Mouse (Mus musculus) gonadal fat pad, adult 2 months (tissue): ENCODE measurements around the gene Mpzl3. TPM values are rescaled to one million over a fixed set of nuclear protein-coding genes. Genes with fewer than 3 reads are reported as not detected.

Source experiments
- DNase-seq: peaks from one replicate; pipeline ENCODE4 v3.0.0-alpha.2; 2012; ENCODE audit warnings: low read depth
- polyA plus RNA-seq: library from polyadenylated mRNA; depleted of rRNA; stranded (reverse); fragments of >200 nt; gene quantifications from 2 replicates; pipeline ENCODE4 v1.2.3, GENCODE M21; 2012; rRNA removed

Mpzl3 gene
- polyA plus RNA-seq, 1 experiment = 5.8 TPM

DNA sequence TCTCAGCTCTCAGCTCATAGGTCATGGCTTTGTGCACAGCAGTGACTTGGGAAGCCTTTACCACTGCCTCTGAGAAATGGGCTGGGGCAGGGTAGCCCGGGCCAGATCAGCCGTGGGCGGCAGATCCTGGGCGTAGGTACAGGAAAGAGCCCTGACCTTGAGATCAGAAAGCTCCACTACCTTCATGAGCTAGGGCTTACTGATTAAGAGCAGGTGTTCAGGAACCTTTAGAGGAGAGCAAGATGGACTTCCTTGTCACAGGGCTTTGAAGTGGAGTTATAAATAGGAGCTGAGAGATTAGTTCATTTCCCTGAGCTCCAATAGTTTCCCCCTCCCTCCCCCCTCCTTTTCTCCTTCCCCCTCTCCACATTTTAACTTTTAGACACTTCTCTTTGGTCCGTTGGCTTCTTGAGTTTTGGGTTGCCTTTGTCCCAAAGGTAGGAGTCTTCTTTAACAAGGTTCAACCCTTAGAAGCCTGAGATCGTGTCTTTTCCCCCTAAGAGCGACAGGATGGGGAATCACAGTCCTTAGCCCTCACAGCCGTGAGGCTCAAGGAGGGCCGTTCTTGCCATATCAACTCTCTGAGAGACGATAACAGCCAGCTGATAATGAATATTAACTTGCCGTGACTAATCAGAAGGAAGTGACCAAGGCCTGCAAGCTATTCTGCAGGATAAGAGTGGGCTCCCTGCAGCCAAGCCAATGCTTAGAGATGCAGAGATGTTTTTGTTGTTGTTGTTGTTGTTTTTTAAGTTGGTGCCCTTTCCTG, 48.4 kb downstream of the Mpzl3 start:
- DNase-seq = no peak

- no peak for DNase-seq
These were observed 50.8 kb downstream of the Mpzl3 start for GRCm38 (mm10) chr9:45105596-45106374.

- DNase-seq = no peak
These were observed 60.7 kb downstream of the Mpzl3 start for GRCm38 (mm10) chr9:45115706-45116105.

- DNase-seq = no peak
These were observed 61.8 kb downstream of the Mpzl3 start for GRCm38 (mm10) chr9:45116819-45117218.

DNA sequence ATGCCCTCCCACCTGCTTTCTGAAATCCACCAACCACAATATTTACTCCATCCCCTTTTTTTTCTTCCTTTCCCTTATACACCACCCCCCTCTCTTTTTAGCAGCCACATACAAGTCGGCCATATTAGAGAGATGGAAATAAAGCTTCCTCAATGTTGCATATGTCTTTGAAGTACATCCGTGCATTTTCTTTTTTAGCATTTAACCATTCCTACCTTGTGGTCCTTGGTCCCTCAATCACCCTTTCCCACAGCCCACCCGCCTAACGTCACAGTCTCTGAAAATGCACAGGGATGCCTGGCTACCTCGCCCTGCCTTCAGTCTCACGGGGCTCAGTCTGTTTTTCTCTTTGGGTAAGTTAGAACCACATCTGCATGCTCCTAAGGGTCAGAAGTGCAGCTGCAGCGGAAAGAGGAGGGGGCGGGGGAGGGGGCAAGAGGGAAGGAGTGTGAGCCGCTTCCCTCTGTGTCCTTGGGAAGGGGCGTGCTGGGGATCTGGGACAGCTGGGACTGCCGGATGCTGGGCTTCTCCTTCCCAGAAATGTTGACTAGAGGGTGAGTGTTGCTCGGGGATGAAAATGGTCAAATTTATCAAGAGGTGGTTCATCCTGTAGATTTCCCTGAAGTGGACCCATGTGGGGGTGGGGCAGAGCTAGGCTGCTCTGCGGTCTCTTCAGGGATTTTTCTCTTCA, 62.9 kb downstream of the Mpzl3 start, which contains the start of gene Scn2b:
Gene Scn2b, plus strand, starts transcription at position 42 of the 691 bp plus-strand sequence.
- no peak for DNase-seq

GRCm38 (mm10) chr9:45118552-45118951, 63.6 kb downstream of the Mpzl3 start:
- no peak for DNase-seq

GRCm38 (mm10) chr9:45119316-45119953, 64.4 kb downstream of the Mpzl3 start:
- no peak for DNase-seq

GRCm38 (mm10) chr9:45119954-45120530, 65.1 kb downstream of the Mpzl3 start:
- DNase-seq = no peak

DNA sequence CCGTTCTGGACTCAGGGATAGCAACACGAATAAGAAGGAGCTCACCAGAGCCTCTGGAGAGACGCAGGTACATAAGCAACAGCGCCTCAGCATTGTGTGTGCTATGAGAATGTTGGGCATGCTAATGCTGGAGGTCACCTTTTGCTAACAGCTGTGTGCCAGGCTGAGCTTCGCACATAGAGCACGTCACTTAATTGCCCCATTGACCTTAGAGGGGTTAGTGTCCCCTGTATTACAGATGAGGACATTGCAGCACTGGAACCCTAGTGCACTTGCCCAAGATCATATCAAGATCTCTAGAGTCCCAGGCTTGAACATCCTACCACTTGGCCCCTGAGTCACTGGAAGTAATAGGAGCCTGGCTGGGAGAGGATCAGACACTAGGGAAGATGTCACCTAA, 65.6 kb downstream of the Mpzl3 start:
- DNase-seq = no peak

GRCm38 (mm10) chr9:45121001-45121400, 66.0 kb downstream of the Mpzl3 start:
- no peak for DNase-seq

GRCm38 (mm10) chr9:45121769-45122168, 66.8 kb downstream of the Mpzl3 start:
- no peak for DNase-seq

- DNase-seq = no peak
These were observed 67.3 kb downstream of the Mpzl3 start for GRCm38 (mm10) chr9:45122209-45122761.

DNA sequence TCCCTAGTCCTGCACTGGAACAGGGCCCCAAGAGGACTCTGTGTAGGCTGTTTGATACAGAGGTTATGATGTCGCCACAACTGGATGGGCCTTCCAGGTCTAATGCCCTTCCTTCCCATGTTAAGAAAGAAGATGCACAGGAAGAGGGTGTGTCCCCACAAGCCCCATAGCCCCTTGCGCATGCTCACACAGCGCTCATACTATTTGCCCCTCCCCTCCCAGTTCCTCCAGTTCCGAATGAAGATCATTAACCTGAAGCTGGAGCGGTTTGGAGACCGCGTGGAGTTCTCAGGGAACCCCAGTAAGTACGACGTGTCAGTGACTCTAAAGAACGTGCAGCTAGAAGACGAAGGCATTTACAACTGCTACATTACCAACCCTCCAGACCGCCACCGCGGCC, 70.2 kb downstream of the Mpzl3 start:
- DNase-seq = no peak

DNA sequence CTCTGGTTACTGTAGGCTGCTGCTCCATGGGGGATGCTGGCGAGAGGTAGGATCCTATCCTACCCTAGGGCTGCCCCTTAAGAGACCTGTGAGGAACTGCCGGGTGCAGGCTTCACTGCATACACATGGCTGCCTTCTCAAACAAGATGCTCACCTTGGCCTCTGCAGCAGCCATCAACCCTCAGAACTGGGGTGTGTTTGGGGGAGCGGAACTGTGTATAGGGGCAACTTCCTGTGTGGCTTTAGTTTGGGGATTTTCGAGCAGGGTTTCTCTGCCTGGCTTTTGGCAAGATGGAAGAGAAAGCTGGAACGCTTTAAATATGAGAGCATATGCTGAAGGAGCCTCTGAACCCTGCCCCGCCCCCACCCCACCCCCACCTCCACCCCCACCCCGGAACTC, 72.0 kb downstream of the Mpzl3 start:
- no peak for DNase-seq

Other genes with a start within 250 kb of the Mpzl3 start
- 12.9 and 19.1 TPM in 2 replicates for gene Kmt2a, start 173.9 kb upstream of the Mpzl3 start, polyA plus RNA-seq
- gene Atp5l, start 134.4 kb upstream of the Mpzl3 start, polyA plus RNA-seq = 338 and 450 TPM in 2 replicates
- gene Ube4a, start 89.6 kb upstream of the Mpzl3 start, polyA plus RNA-seq = 17.0 and 21.1 TPM in 2 replicates
- gene Cd3g, start 74.8 kb upstream of the Mpzl3 start, polyA plus RNA-seq = 0.28 and 0.31 TPM in 2 replicates
- 0.22 and 0.36 TPM in 2 replicates for gene Cd3d, start 73.4 kb upstream of the Mpzl3 start, polyA plus RNA-seq
- gene Cd3e, start 45.6 kb upstream of the Mpzl3 start, polyA plus RNA-seq = 0.58 and 0.75 TPM in 2 replicates
- 28.8 and 30.3 TPM in 2 replicates for gene Mpzl2, start 15.4 kb upstream of the Mpzl3 start, polyA plus RNA-seq
- 5.9 and 7.4 TPM in 2 replicates for gene Jaml, start 24.0 kb downstream of the Mpzl3 start, polyA plus RNA-seq
- gene Scn2b, start 62.6 kb downstream of the Mpzl3 start, polyA plus RNA-seq = 3.4 and 5.9 TPM in 2 replicates
- 0.32 and 0.61 TPM in 2 replicates for gene Scn4b, start 83.2 kb downstream of the Mpzl3 start, polyA plus RNA-seq
- gene BC049352, start 126.8 kb downstream of the Mpzl3 start, polyA plus RNA-seq = 0.18 and 0.37 TPM in 2 replicates
- gene Tmprss4, start 148.9 kb downstream of the Mpzl3 start, polyA plus RNA-seq = 0.36 and 0.41 TPM in 2 replicates
- 5.4 and 7.7 TPM in 2 replicates for gene Il10ra, start 214.0 kb downstream of the Mpzl3 start, polyA plus RNA-seq